Comparison of ENCODE assay signal across 27 mouse cellular contexts in genomic region chr4:100435281-100436168, GRCm38 (mm10). TPM values are rescaled to one million over a fixed set of nuclear protein-coding genes. Genes with fewer than 3 reads are reported as not detected.
A peak's percentile ranks its signal among the peaks of the same experiment; 100 is the strongest.
DNase-seq lines count a peak whose midpoint lies in the region; ATAC-seq and TF ChIP-seq lines count a peak whose summit lies in the region.
"Had no signal": no experiment of that assay in that cellular context is flagged by ENCODE, and none has a peak within 500 bp of the region (broad histone marks: within the 10 kb centered on the region; RNA-seq: fewer than 3 reads in every experiment).

No protein-coding gene starts in this region.

- peaks cover 2% of the 10 kb centered on the region; the same call in 1 of the 2 replicates for H3K36me3 ChIP-seq in kidney, embryonic 16.5 days (ENCODE audit: insufficient read depth, low read length)
- no peaks in the 10 kb centered on the region for H3K36me3 ChIP-seq in stomach, embryonic 14.5 days (ENCODE audit: control insufficient read depth, insufficient read depth, low read length)
- H3K36me3 ChIP-seq in stomach, postnatal 0 days (ENCODE audit: control insufficient read depth, insufficient read depth, low read length), result no peaks in the 10 kb centered on the region
- H3K36me3 ChIP-seq in intestine, embryonic 16.5 days (ENCODE audit: control insufficient read depth, insufficient read depth, low read length), result no peaks in the 10 kb centered on the region
- no peaks in the 10 kb centered on the region for H3K36me3 ChIP-seq in hindbrain, postnatal 0 days (ENCODE audit: insufficient read depth, low read length)
- H3K36me3 ChIP-seq: embryonic facial prominence, embryonic 13.5 days; G1E; hindbrain, embryonic 10.5 days; liver, embryonic 15.5 days; neural tube, embryonic 12.5 days had no signal

- no peak overlapping the region for H3K9ac ChIP-seq in kidney, embryonic 16.5 days (replicated peaks; ENCODE audit: low read length)
- H3K9ac ChIP-seq in stomach, embryonic 14.5 days (replicated peaks; ENCODE audit: low read depth, low read length), result no peak overlapping the region
- no peak overlapping the region for H3K9ac ChIP-seq in stomach, postnatal 0 days (ENCODE audit: low read length)
- no peak overlapping the region for H3K9ac ChIP-seq in intestine, embryonic 16.5 days (ENCODE audit: low read depth, low read length)
- no peak overlapping the region for H3K9ac ChIP-seq in hindbrain, postnatal 0 days (replicated peaks; ENCODE audit: low read length)
- H3K9ac ChIP-seq: embryonic facial prominence, embryonic 13.5 days; heart, embryonic 15.5 days; liver, embryonic 15.5 days; neural tube, embryonic 12.5 days had no signal

- ATAC-seq in kidney, embryonic 16.5 days (ENCODE audit: low FRiP score, low TSS enrichment), result peak; percentile 70; the same call in 1 of the 2 replicates
- ATAC-seq in stomach, embryonic 14.5 days (ENCODE audit: insufficient number of reproducible peaks, insufficient read depth, low FRiP score, low read depth), result peak; percentile 90
- ATAC-seq in stomach, postnatal 0 days (ENCODE audit: low FRiP score, low TSS enrichment), result no peak
- ATAC-seq in intestine, embryonic 16.5 days, result peak; percentile 89
- ATAC-seq in hindbrain, postnatal 0 days, result no peak
- ATAC-seq: CD4-positive, CD25-positive, alpha-beta regulatory T cell, adult 4 months; inflammation-experienced regulatory T-cells, adult 6 months had no signal

- no peaks in the 10 kb centered on the region for H3K27me3 ChIP-seq in kidney, embryonic 16.5 days (ENCODE audit: insufficient read depth, low read length)
- no peaks in the 10 kb centered on the region for H3K27me3 ChIP-seq in stomach, embryonic 14.5 days (ENCODE audit: control insufficient read depth, insufficient read depth, low read length)
- no peaks in the 10 kb centered on the region for H3K27me3 ChIP-seq in stomach, postnatal 0 days (ENCODE audit: control insufficient read depth, insufficient read depth, low read length)
- no peaks in the 10 kb centered on the region for H3K27me3 ChIP-seq in intestine, embryonic 16.5 days (replicated peaks; ENCODE audit: control insufficient read depth, insufficient read depth, low read length)
- H3K27me3 ChIP-seq in hindbrain, postnatal 0 days (ENCODE audit: insufficient read depth, low read length), result no peaks in the 10 kb centered on the region
- H3K27me3 ChIP-seq: embryonic facial prominence, embryonic 13.5 days; heart, embryonic 15.5 days; liver, embryonic 15.5 days; neural tube, embryonic 12.5 days had no signal

- no peaks in the 10 kb centered on the region for H3K9me3 ChIP-seq in kidney, embryonic 16.5 days (ENCODE audit: low read length)
- H3K9me3 ChIP-seq in stomach, embryonic 14.5 days (ENCODE audit: control insufficient read depth, low read depth, low read length), result no peaks in the 10 kb centered on the region; the same call in 1 of the 2 replicates
- H3K9me3 ChIP-seq in stomach, postnatal 0 days (ENCODE audit: control insufficient read depth, low read length), result no peaks in the 10 kb centered on the region
- no peaks in the 10 kb centered on the region for H3K9me3 ChIP-seq in intestine, embryonic 16.5 days (ENCODE audit: control insufficient read depth, low read length)
- peaks cover under 1% of the 10 kb centered on the region; the same call in 1 of the 2 replicates for H3K9me3 ChIP-seq in hindbrain, postnatal 0 days (ENCODE audit: low read length)
- H3K9me3 ChIP-seq: embryonic facial prominence, embryonic 13.5 days; heart, embryonic 15.5 days; hindbrain, embryonic 10.5 days; liver, embryonic 15.5 days; neural tube, embryonic 12.5 days had no signal

- no peak overlapping the region for H3K4me3 ChIP-seq in kidney, embryonic 16.5 days (ENCODE audit: low read length)
- no peak overlapping the region for H3K4me3 ChIP-seq in stomach, embryonic 14.5 days (ENCODE audit: low read depth, low read length)
- H3K4me3 ChIP-seq in stomach, postnatal 0 days (ENCODE audit: low read depth, low read length), result no peak overlapping the region
- H3K4me3 ChIP-seq in intestine, embryonic 16.5 days (ENCODE audit: low read length), result no peak overlapping the region
- no peak overlapping the region for H3K4me3 ChIP-seq in hindbrain, postnatal 0 days (ENCODE audit: low read length)
- H3K4me3 ChIP-seq: embryonic facial prominence, embryonic 13.5 days; heart, adult 2 months; heart, embryonic 15.5 days; hindbrain, embryonic 10.5 days; liver, embryonic 15.5 days; neural tube, embryonic 12.5 days had no signal

- TF ChIP-seq EP300 in stomach, postnatal 0 days (optimal IDR thresholded peaks at IDR 0.05), result no peak

- no peaks in the 10 kb centered on the region for H3K4me1 ChIP-seq in kidney, embryonic 16.5 days (ENCODE audit: insufficient read depth, low read length)
- peaks cover 17% of the 10 kb centered on the region for H3K4me1 ChIP-seq in stomach, embryonic 14.5 days (ENCODE audit: control insufficient read depth, insufficient read depth, low read length)
- H3K4me1 ChIP-seq in stomach, postnatal 0 days (replicated peaks; ENCODE audit: control insufficient read depth, insufficient read depth), result no peaks in the 10 kb centered on the region; the same call in 1 of the 2 replicates
- peaks cover 4% of the 10 kb centered on the region; the same call in 1 of the 2 replicates for H3K4me1 ChIP-seq in intestine, embryonic 16.5 days (ENCODE audit: control insufficient read depth, insufficient read depth, low read length)
- H3K4me1 ChIP-seq in hindbrain, postnatal 0 days (ENCODE audit: insufficient read depth, low read length), result no peaks in the 10 kb centered on the region
- H3K4me1 ChIP-seq: heart, embryonic 15.5 days; hindbrain, embryonic 10.5 days; liver, embryonic 15.5 days; neural tube, embryonic 12.5 days had no signal

- 43% methylated on average over 8 of the region's 8 CpGs for WGBS in kidney, embryonic 16.5 days
- 19% methylated on average over 8 of the region's 8 CpGs for WGBS in stomach, embryonic 14.5 days
- WGBS in stomach, postnatal 0 days, result 25% methylated on average over 8 of the region's 8 CpGs
- 37% methylated on average over 8 of the region's 8 CpGs for WGBS in intestine, embryonic 16.5 days
- 71% methylated on average over 8 of the region's 8 CpGs for WGBS in hindbrain, postnatal 0 days

- DNase-seq in kidney, adult 9 months, result no peak
- no peak for DNase-seq in stomach, postnatal 0 days (ENCODE audit: low spot score)
- DNase-seq in hindbrain, postnatal 0 days (ENCODE audit: low spot score), result no peak
- DNase-seq in adipocyte (ENCODE audit: low spot score), result no peak
- DNase-seq: cerebellum, postnatal 10 days; gastrocnemius, postnatal 10 days; heart, adult 2 months; left cerebral cortex, postnatal 4 days; right cerebral cortex, postnatal 14 days; thymus, postnatal 36 days had no signal

- H3K4me2 ChIP-seq in kidney, embryonic 16.5 days (replicated peaks; ENCODE audit: low read depth, low read length), result no peak overlapping the region
- no peak overlapping the region; the same call in 1 of the 2 replicates for H3K4me2 ChIP-seq in stomach, embryonic 14.5 days (replicated peaks; ENCODE audit: low read depth, low read length)
- no peak overlapping the region for H3K4me2 ChIP-seq in stomach, postnatal 0 days (replicated peaks; ENCODE audit: low read depth)
- H3K4me2 ChIP-seq in intestine, embryonic 16.5 days (ENCODE audit: low read depth, low read length), result no peak overlapping the region
- H3K4me2 ChIP-seq in hindbrain, postnatal 0 days (ENCODE audit: low read depth, low read length), result no peak overlapping the region
- H3K4me2 ChIP-seq: embryonic facial prominence, embryonic 13.5 days; heart, embryonic 15.5 days; liver, embryonic 15.5 days; neural tube, embryonic 12.5 days had no signal

- no peak overlapping the region for H3K27ac ChIP-seq in kidney, embryonic 16.5 days (ENCODE audit: low read length)
- peak overlapping the region; percentile 56; the same call in 1 of the 2 replicates for H3K27ac ChIP-seq in stomach, embryonic 14.5 days (ENCODE audit: low read length)
- H3K27ac ChIP-seq in stomach, postnatal 0 days (replicated peaks), result no peak overlapping the region
- no peak overlapping the region for H3K27ac ChIP-seq in intestine, embryonic 16.5 days (ENCODE audit: low read length)
- no peak overlapping the region for H3K27ac ChIP-seq in hindbrain, postnatal 0 days
- H3K27ac ChIP-seq: embryonic facial prominence, embryonic 13.5 days; heart, adult 2 months; heart, embryonic 15.5 days; hindbrain, embryonic 10.5 days; liver, embryonic 15.5 days; neural tube, embryonic 12.5 days had no signal

- no peak for TF ChIP-seq CTCF in stomach, postnatal 0 days (IDR thresholded peaks at IDR 0.05; ENCODE audit: low read depth)
- no peak for TF ChIP-seq CTCF in hindbrain, postnatal 0 days (IDR thresholded peaks at IDR 0.05; ENCODE audit: low read depth)

RNA-seq across cellular contexts. Expression of gene Ube2u, which starts 43.1 kb away (rescaled TPM):
- 1.3 and 1.6 TPM in 2 replicates for polyA plus RNA-seq in kidney, embryonic 16.5 days (2015; fragmentation: Nextera tagmentation; extraction: Ambion mirVana)
- 0.26 and 0.38 TPM in 2 replicates for polyA plus RNA-seq in stomach, embryonic 14.5 days (2014; fragmentation: Nextera tagmentation; extraction: Ambion mirVana)
- 0.08 TPM in 2 replicates for polyA plus RNA-seq in stomach, postnatal 0 days (2015; fragmentation: Nextera tagmentation; extraction: Ambion mirVana)
- not detected in 2 replicates for polyA plus RNA-seq in intestine, embryonic 16.5 days (2015; fragmentation: Nextera tagmentation; extraction: Ambion mirVana)
- not detected in 2 replicates for total RNA-seq in hindbrain, postnatal 0 days (2014; rRNA removed)
- polyA plus RNA-seq in hindbrain, postnatal 0 days (2015; fragmentation: Nextera tagmentation; extraction: Ambion mirVana), result 0.11 and 0.13 TPM in 2 replicates
- total RNA-seq: adrenal gland, adult 18-20 months; G1E; gastrocnemius, postnatal 10 days; heart, adult 2 months; layer of hippocampus, adult 18-20 months; left cerebral cortex, adult 18-20 months; left cerebral cortex, postnatal 4 days; megakaryocyte progenitor cell, adult 5-6 weeks had no signal
- polyA plus RNA-seq: CD4-positive, CD25-positive, alpha-beta regulatory T cell, adult 4 months; G1E; heart, adult 2 months; inflammation-experienced regulatory T-cells, adult 6 months; midbrain, postnatal 0 days; spleen, adult 2 months had no signal

Comparison
In these comparisons a context has a peak if more than half of its experiments do, and no peak if none do; other contexts are left out.
1. ATAC-seq: peak in kidney, embryonic 16.5 days (single experiment), stomach, embryonic 14.5 days (single experiment) and intestine, embryonic 16.5 days (single experiment); none in stomach, postnatal 0 days (single experiment) and hindbrain, postnatal 0 days (single experiment).